Mouse (Mus musculus) urinary bladder, postnatal 14 days (tissue): Measurements from ENCODE around the gene Isoc2a.

Source experiments
- DNase-seq: peaks from one replicate; pipeline ENCODE4 v3.0.0; 2021; ENCODE audit warnings: low spot score

Isoc2a gene

GRCm38 (mm10) chr7:4940068-4940479 lies 63.1 kb downstream of the Isoc2a start:
- DNase-seq = peak; percentile 84

GRCm38 (mm10) chr7:4942673-4943072 lies 65.7 kb downstream of the Isoc2a start:
- DNase-seq = no peak

- DNase-seq = peak; percentile 94
Measured at GRCm38 (mm10) chr7:4943223-4943815, 66.4 kb downstream of the Isoc2a start.
